Mouse (Mus musculus) hematopoietic stem cell, adult 5-6 weeks (primary cell): ENCODE measurements around the gene Bscl2. TPM values are rescaled to one million over a fixed set of nuclear protein-coding genes. Genes with fewer than 3 reads are reported as not detected.
"Not testable (repeated sequence)": the region's sequence is repeated elsewhere in the genome, so short reads cannot be mapped to it uniquely, and the experiment has no call there.

Experiments used
- ATAC-seq, 2 experiments: fragments of 125-278 bp in 1 of 2; replicated peaks in 1 of 2; 2 replicates each; pipeline ENCODE4 v1.8.0; 2016 to 2017; ENCODE audit warnings: inconsistent platforms in 2 of 2, mild to moderate bottlenecking in 2 of 2, moderate number of reproducible peaks in 2 of 2, low read depth in 1 of 2, moderate TSS enrichment in 1 of 2; ENCODE audit not compliant: low FRiP score in 2 of 2, poor library complexity in 2 of 2, severe bottlenecking in 2 of 2, insufficient read depth in 1 of 2, low TSS enrichment in 1 of 2
- total RNA-seq: library from RNA; stranded (forward); fragments of 172-1452, 232-1000 nt; gene quantifications from 2 replicates; pipeline ENCODE4 v1.2.3, GENCODE M21; 2017

Bscl2 gene
- total RNA-seq, 1 experiment from 2014 or later: 49.6 TPM

DNA sequence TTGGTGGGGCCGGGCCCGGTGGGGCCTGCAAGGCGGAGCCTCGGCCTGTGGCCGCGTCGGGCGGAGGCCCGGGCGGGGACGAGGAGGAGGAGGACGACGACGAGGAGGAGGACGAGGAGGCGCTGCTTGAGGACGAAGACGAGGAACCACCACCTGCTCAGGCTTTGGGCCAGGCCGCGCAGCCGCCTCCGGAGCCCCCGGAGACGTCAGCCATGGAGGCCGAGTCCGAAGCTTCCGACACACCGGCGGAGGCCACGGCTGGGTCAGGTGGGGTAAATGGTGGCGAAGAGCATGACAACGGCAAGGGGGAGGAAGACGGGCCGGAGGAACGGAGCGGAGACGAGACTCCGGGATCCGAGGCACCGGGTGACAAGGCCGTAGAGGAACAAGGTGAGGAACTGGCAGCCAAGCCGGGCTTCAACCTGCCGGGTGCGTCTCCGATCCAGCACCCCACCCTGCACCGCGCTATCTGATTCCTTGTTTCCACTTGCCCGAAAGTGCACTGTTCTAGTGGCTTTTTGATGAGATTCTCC, 16.8 kb upstream of the Bscl2 start:
- ATAC-seq: no peak

DNA sequence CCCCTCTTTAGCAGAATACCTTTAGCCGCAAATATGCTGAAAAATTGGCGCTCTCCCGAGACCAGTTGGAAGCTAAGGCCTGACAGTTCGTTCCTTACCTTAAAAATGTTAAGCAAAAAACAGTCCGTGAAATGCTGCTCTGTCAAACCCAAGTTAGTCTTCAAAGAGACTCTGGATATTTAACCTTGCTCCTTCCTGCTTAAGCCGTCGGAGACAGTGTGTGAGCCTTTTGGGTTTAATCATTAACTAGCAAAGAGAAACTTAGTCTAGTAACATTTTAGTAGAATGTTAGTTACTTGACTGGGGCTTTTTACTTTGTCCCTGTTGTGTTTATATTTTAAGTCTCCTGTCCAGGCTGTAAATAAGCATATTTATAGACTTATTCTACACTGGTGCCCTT, 16.1 kb upstream of the Bscl2 start:
- ATAC-seq: no peak

DNA sequence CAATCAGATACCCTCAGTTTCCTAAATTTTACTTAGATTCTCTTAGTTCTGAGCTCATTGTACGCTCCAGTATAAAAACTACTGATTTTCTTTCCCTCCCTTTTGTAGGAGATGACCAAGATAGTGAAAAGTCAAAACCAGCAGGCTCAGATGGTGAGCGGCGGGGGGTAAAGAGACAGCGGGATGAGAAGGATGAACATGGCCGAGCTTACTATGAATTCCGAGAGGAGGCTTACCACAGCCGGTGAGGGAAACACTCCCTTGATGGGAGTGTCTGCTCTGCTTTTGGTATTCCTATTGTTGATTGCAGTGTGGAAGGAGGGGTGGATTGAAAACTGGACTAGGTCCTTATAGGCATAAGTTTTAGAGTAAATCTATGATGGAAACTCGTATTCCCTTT, 14.6 kb upstream of the Bscl2 start:
- no peak for ATAC-seq

DNA sequence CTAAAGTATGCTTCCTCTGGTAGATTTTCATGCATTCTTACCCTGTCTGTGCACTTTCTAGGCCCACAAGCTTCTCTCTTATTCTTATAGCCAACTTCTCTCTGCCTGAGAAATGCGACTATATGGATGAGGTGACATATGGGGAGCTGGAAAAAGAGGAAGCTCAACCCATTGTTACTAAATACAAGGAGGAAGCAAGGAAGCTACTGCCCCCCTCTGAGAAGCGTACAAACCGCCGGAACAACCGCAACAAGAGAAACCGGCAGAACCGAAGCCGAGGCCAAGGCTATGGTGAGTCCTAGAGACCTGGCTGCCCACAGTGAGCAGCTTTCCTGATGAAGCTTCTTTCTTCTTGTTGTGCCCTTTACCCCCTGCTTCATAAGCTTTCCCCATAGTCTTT, 7.6 kb upstream of the Bscl2 start, which contains the start of gene AC129217.1:
TSS of gene AC129217.1 (plus strand) at position 114 of the 400 bp plus-strand sequence.
- peak; percentile 78 for ATAC-seq

DNA sequence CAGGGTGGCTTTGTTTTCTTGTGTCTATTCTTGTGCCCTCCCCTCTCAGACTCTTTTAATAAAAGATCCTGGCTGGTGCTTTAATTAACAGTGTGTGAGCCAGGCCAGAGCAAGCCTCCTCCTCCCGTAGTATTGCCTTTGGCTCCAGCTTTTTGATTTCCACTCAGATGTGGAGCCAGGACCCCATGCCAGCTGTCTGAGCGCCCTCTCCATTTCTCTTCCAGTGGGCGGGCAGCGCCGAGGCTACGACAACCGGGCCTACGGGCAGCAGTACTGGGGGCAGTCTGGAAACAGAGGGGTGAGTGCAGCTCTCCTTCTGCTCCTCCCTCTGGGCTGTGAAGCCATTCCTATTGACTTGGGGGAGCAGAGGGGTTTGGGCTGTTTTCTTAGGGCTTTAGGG, 6.6 kb upstream of the Bscl2 start:
- no peak for ATAC-seq

DNA sequence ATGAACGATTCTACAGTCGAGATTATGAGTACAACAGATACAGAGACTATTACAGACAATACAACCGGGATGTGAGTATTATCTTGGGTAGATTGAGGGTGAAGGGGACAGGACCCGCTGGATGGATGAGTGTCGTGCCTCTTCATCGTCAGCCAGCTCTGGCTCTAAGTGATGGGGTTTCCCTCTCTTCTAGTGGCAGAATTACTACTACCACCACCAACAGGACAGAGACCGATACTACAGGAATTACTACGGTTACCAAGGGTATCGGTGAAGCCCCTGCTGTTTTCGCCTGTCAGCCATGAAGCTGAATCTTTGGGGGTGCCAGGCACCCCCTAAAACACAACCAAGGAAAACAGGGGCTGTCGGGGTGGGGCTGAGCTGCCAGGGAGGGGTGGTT, 6.0 kb upstream of the Bscl2 start:
- ATAC-seq: no peak

DNA sequence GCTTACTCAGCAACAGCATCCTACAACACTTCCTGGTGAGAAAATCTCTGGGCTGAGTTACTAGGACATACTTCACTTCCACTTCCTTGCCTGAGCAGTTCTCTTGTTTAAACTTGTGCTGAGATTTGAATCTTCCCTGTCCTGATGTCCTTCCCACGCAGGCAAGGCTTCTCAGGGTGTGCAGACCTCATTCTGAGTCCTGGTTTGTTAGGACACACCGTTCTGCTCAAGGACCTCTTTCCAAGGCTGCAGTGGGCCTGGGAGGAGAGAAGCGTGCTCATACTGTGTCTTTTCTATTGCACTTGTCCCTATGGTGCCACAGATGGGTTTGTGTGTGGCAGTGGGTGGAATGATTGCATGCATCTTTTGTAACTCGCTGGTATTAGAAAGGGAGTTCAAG, 4.3 kb upstream of the Bscl2 start:
- ATAC-seq: no peak

DNA sequence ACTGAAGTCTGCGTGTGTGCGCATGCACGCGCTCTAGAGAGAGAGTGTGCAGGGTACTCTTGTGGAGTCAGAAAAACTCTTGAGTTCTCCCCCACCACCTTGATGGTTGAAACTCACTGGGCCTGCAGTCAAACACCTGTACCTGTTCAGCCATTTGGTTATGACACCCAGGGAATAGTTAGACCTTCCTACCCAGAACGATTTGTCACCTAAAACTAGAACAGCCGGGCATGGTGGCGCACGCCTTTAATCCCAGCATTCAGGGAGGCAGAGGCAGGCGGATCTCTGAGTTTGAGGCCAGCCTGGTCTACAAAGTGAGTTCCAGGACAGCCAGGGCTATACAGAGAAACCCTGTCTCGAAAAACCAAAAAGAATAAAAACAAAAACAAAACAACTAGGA, 940 bp upstream of the Bscl2 start:
- not testable (repeated sequence) for ATAC-seq

DNA sequence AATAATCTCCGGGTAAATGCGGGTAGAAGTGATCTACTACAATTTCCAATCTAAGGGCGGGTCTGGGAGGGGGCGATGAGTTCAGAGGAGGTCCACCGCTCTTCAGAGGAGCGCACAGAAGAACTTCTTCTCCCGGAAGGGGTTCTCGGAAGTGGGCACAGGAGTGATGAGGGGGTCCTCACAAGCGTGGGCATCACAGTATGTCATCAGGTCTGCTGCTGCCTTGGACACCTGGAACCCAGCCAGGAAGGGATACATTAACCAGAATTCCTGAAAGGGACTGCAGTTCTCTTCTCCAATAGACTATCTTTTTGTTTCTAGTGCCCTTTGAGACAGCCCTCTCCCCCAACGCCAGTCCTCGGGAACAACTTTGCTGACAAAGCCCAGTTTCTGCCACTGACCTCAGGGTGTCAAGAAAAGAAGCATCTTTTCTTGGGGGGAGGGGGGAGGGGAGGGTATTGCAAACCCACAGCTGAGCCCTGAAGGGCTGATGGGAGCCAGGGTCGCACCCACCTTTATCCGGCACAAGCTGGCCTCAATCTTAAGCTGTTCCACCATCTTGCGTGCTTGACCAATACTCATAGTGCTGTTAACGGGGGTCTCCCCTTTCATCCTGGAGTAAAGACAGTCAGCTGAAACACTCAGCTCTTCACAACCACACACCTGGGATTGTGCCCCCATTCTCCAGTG, 919 bp downstream of the Bscl2 start:
- no peak for ATAC-seq

DNA sequence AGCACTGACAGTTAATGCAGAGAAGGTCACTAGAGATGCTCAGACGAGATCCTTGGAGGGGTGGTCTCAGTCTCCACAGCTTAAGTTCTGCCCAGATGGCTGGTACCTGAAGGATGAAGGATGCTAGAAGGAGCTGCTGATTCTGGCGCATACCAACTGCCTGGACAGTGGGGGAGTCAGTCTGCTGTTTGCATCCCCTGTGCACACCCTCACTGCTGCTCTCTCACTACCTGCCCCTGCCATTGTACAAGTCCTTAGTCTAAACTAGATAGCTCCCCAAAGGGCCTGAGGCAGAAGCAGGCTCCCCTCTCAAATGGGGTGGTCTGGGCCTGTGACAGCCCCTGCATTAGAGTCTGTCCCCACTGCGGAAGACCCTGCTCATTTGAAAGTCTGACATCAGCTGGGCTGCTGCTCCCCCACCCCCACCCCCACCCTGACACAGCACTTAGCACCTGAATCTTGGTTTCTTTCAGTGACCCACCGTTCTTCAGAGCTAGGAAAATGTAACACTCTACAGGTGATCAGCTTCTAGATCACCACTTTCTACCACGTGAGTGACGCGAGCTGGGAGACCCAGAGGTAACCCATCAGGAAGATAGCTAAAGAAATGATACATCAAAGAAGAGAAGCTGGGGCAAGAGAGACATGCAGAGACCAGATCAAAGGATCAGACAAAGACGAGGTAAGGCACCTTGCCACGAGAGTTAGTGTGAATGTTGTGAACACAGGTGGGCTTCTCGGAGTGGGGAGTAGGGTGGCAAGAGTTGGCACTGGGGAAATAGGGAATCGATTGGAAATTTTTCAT, 2.0 kb downstream of the Bscl2 start, which contains the start of gene Gng3:
TSS of gene Gng3 (minus strand) at position 92 of the 805 bp plus-strand sequence.
- no peak for ATAC-seq

DNA sequence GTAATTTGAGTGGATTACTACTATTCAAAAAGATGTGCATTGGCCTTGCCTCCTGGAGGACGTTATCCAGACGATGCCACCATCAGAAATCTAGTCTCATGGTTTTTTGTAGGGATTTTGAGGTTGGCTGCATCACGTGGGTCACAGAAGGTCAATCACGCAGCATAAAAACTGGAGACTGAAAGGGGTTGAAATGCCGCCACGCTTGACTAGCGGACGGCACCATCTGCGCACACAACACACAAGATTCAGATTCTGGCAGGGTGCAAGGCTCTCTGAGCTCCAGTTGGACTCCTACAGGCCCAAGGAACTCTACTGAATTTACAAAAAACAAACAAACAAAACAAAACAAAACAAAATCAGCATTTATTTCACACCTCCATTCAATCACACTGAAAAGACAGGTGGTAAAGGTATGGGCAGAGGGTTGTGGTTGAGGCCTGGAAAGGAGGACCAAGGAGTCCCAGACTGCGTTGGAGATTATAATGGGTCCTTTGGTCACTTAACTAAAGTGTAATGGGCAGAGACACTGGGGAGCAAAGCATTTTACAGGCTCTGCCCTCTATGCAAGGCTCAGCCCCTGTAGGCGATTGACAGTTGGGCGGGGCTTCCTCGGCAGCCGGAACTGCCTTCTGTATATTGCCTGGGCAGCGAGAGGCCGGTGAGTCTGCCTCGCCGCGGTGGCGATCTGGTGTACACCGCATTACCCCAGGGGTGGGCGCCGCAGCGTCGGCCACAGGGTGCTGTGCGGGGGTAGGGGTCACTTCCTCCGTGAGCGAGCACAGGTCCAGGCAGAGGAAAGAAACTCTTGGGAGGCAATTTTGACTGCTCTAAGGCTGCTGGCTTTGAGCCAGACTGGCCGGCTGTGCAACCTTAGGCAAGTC, 2.9 kb downstream of the Bscl2 start:
- peak; percentile 58 to 59 for ATAC-seq

DNA sequence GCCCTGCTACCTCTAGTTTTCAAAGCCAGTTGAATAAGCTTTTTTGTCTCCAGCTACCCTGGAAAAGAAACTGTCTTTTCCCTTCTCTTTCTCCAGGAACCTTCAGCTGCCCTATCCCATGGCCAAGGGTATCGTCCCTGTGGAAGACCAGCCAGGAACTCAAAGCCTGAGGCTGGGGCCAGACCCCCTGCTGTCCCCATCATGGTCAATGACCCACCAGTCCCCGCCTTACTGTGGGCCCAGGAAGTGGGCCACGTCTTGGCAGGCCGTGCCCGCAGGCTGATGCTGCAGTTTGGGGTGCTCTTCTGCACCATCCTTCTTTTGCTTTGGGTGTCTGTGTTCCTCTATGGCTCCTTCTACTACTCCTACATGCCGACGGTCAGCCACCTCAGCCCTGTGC, 3.7 kb downstream of the Bscl2 start:
- ATAC-seq: no peak

DNA sequence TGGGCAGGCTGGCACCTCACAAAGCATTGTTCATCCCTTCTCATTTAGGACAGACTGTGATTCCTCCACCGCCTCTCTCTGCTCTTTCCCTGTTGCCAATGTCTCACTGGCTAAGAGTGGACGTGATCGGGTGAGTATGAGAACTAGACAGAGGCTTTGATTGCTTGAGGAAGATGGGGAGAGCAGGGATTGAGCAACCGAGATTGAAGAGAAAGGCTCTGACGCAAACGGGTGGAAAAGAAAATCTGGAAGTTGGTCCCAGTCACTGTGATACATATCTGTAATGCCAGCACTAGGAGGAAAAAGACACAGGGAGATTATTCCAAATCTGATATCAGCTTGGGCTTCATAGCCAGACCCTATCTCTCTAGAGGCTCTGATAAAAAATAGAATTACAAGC, 5.7 kb downstream of the Bscl2 start:
- ATAC-seq: no peak

DNA sequence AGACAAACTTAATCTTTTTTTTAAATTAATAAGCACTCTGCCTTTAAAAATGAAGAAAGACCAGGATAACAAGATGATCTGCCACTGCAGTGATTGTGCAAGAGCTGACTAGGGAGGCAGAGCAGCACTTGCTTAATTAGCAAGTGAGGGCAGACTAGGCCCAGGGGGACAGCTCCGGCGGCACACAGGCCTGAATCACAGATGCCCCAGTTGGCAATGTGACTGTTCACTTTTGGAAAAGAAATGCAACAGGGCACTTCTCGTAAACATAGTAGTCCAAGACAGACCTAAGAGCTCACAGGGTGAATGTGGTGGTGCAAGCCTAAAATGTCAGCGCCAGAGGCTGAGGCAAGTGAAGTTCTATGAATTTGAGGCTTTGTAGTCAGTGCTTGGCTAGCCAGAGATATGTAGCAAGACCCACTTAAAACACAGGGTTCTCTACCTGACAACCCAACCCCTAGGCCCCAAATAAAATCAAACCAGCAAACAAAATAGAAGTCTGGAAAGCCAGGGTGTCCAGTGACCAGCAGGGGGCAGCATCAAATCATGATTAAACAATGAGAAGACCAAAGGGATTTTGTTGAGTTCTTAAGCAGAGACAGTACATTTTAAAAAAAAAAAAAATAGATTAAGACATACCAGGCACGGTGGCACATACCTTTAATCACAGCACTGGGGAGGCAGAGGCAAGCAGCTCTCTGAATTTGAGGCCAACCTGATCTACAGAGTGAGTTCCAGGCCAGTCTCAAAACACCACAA, 7.3 kb downstream of the Bscl2 start:
- peak; percentile 20 to 55; a peak in 2 of 4 replicates for ATAC-seq

DNA sequence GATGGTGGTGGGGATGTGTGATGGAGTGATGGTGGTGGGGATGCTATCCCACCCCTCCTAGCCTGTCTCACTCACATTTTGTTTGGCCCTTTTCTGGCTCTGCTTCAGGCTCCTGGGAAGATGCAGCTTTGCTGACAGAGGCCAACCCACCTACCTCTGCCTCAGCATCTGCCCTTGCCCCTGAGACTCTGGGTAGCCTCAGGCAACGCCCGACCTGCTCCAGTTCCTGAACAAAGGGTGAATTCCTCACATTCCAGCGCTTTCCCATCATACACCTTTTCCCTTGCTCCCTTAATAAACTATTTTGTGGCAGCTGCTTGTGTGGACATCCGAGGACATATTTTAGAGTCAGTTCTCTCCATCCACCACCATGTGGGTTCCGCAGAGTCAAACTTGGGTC, 11.1 kb downstream of the Bscl2 start:
- ATAC-seq: no peak

DNA sequence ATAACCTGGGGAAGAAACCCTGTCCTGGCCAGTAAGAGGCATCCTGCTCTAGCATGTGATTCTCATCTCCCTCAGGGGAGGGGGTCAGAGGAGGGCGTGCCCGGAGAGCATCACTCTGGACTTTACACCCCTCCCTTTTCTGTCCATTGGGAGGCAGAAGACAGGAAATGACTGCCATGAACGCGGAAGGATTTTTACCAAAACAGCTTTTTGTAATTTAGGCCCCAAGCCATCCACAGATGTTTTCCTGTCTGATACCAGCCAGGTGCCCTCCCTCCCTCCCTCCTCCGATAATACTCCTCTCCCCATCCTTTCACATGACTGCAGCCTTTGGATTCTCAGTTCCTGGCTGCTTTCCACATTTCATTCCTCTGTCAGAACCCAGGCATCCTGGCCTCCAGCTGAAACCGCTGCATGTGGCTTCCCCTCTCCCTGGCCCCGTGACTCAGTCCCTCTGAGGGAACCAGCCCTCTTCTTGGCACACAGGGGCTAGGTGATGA, 13.2 kb downstream of the Bscl2 start, which contains the start of gene Lrrn4cl:
TSS of gene Lrrn4cl (plus strand) at position 367 of the 500 bp plus-strand sequence.
- ATAC-seq: no peak

DNA sequence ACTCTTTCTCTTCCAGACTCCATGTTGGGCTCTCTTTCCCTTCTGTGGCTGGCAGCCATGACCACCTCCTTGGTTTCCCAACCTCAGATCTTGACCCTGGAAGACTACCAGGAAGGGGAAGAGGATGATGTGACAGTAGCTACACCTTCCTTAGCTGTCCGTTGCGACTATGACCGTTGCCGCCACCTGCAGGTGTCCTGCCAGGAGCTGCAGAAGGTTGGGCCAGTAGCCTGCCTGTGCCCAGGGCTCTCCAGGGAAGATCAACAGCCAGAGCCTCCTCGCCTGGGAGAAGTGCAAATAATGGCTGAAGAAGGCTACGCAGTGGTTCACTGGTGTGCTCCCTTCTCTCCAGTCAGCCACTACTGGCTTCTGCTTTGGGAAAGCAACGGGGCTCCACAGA, 14.4 kb downstream of the Bscl2 start:
- no peak for ATAC-seq
